Mouse (Mus musculus) lung, adult 10 weeks (tissue): ENCODE measurements around the gene Crabp1. TPM values are rescaled to one million over a fixed set of nuclear protein-coding genes. Genes with fewer than 3 reads are reported as not detected.

Experiments
- polyA plus RNA-seq: library from polyadenylated mRNA; stranded (reverse); fragments of 350-450 nt; fragmentation: Illumina TruSeq; extraction: RNeasy Lipid Tissue Mini Kit (QIAGEN cat#74804); gene quantifications from one replicate; pipeline ENCODE4 v1.2.3, GENCODE M21; 2014; ENCODE audit warnings: low read depth, low replicate concordance; ENCODE audit not compliant: insufficient read depth

Gene Crabp1
- 3.1 TPM for polyA plus RNA-seq

GRCm38 (mm10) chr9:54764561-54765217 is at the start of gene Crabp1:
Crabp1 (plus strand) TSS chr9:54764748.

DNA sequence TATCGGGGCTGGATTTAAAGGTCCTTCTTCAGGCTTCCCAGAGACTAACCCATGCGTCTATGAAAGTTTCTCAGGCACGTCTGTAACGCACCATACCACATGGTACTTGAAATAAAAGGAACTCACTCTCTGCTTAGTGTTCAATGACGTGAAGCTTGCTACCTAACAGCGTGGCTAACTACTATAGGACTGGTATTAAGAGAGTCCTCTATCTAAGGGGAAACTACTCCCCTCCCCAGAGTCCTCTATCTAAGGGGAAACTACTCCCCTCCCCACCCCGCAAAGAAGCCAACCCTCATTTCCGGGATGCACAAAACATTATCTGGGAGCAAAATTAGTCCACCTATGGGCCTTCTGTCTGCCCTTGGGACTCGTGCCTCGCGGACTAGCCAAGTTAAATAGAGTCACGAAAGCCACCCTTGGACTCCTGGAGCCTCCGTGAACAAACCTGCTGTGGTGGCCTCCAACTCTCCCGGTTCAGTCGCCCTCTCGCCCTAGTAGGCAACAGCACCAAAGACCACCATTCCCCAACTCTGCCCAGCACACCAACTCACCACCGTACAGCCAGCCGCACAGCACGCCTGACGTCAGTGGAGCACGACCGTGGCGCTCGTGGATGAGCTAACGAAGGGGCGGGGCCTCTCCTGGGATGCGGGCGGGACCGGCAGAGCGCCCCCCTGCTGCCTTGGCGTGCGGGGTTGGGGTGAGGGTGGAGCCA is 30.5 kb upstream of the Crabp1 start, which contains the start of gene Wdr61:
Gene Wdr61, minus strand, starts transcription at position 599 of the 718 bp plus-strand sequence.

Other genes starting within 250 kb of the Crabp1 start
- gene Sh2d7, start 225.8 kb upstream of the Crabp1 start, polyA plus RNA-seq = not detected
- 18.9 TPM for gene Cib2, start 204.5 kb upstream of the Crabp1 start, polyA plus RNA-seq
- gene Idh3a, start 178.4 kb upstream of the Crabp1 start, polyA plus RNA-seq = 57.4 TPM
- 0.48 TPM for gene Acsbg1, start 102.9 kb upstream of the Crabp1 start, polyA plus RNA-seq
- gene Dnaja4, start 65.9 kb upstream of the Crabp1 start, polyA plus RNA-seq = 28.4 TPM
- 61.6 TPM for gene Wdr61, start 30.2 kb upstream of the Crabp1 start, polyA plus RNA-seq
- gene Ireb2, start 99.0 kb downstream of the Crabp1 start, polyA plus RNA-seq = 13.6 TPM
- 1.9 TPM for gene Hykk, start 152.5 kb downstream of the Crabp1 start, polyA plus RNA-seq
- gene Psma4, start 186.0 kb downstream of the Crabp1 start, polyA plus RNA-seq = 125 TPM
- not detected for gene AY074887, start 186.2 kb downstream of the Crabp1 start, polyA plus RNA-seq
- not detected for gene Chrna5, start 216.1 kb downstream of the Crabp1 start, polyA plus RNA-seq